Mouse (Mus musculus) CH12.LX (cell line): ENCODE data around the gene Rab14. TPM values are rescaled to one million over a fixed set of nuclear protein-coding genes. Genes with fewer than 3 reads are reported as not detected.

Source experiments
- DNase-seq: peaks from one replicate; pipeline ENCODE4 v3.0.0-alpha.2; 2013; ENCODE audit errors: extremely low read depth
- H3K27ac ChIP-seq: 2 replicates; pipeline ENCODE4 v1.5.1; 2012; ENCODE audit warnings: low read depth, mild to moderate bottlenecking, control low read depth, moderate library complexity; ENCODE audit not compliant: insufficient read depth
- H3K27me3 ChIP-seq: replicated peaks from 2 replicates; pipeline ENCODE3; 2012; ENCODE audit warnings: inconsistent platforms
- H3K36me3 ChIP-seq, 2 experiments: replicated peaks in 1 of 2; 2 replicates each; pipeline versions ENCODE3 to v1.6.1; 2012; ENCODE audit warnings: inconsistent platforms in 1 of 2, low read length in 1 of 2, mild to moderate bottlenecking in 1 of 2, mixed read lengths in 1 of 2, moderate library complexity in 1 of 2; ENCODE audit not compliant: control insufficient read depth in 1 of 2, insufficient read depth in 1 of 2
- H3K4me1 ChIP-seq, 2 experiments: 2 replicates each; pipeline ENCODE4 v1.6.1; 2012; ENCODE audit warnings: inconsistent platforms in 1 of 2, moderate library complexity in 1 of 2; ENCODE audit not compliant: insufficient read depth in 2 of 2, control insufficient read depth in 1 of 2
- H3K4me2 ChIP-seq: 2 replicates; pipeline ENCODE4 v1.6.1; 2012; ENCODE audit warnings: low read depth, mild to moderate bottlenecking, control low read depth; ENCODE audit not compliant: poor library complexity, insufficient read depth, severe bottlenecking
- H3K4me3 ChIP-seq, 3 experiments: fragments of 150-350 bp in 1 of 3; sonication (generic) in 1 of 3; replicated peaks in 1 of 3; 2 replicates each; pipeline versions ENCODE3 to v1.5.1; 2011 to 2012; ENCODE audit warnings: low read depth in 2 of 3, low read length in 2 of 3, mild to moderate bottlenecking in 2 of 3, moderate library complexity in 2 of 3, control low read depth in 1 of 3, improper control_type of control experiment in 1 of 3, inconsistent platforms in 1 of 3, mixed read lengths in 1 of 3; ENCODE audit not compliant: poor library complexity in 1 of 3
- H3K79me2 ChIP-seq: replicated peaks from 2 replicates; pipeline ENCODE4 v1.6.1; 2012; ENCODE audit warnings: mild to moderate bottlenecking, moderate library complexity; ENCODE audit not compliant: control insufficient read depth, poor library complexity, insufficient read depth, severe bottlenecking; ENCODE audit errors: extremely low read depth
- H3K9ac ChIP-seq: 2 replicates; pipeline ENCODE4 v1.6.1; 2012; ENCODE audit warnings: low read depth, mild to moderate bottlenecking, control low read depth, moderate library complexity; ENCODE audit not compliant: insufficient read depth
- H3K9me3 ChIP-seq: replicated peaks from 2 replicates; pipeline ENCODE3; 2012; ENCODE audit warnings: low read length, inconsistent platforms, mixed read lengths
- ELF1 ChIP-seq: IDR thresholded peaks from 2 replicates; pipeline ENCODE4 v1.6.1; 2014; ENCODE audit warnings: low read depth, mild to moderate bottlenecking, inconsistent platforms, low read length, improper control_type of control experiment
- EP300 ChIP-seq: IDR thresholded peaks from 2 replicates; pipeline ENCODE4 v1.6.1; 2011; ENCODE audit warnings: low read length, improper control_type of control experiment
- MAX ChIP-seq: IDR thresholded peaks from 2 replicates; pipeline ENCODE4 v1.6.1; 2011; ENCODE audit warnings: low read length, improper control_type of control experiment
- MYC ChIP-seq: IDR thresholded peaks from 2 replicates; pipeline ENCODE4 v1.6.1; 2011; ENCODE audit warnings: low read depth, mild to moderate bottlenecking, improper control_type of control experiment, low read length
- NELFE ChIP-seq: IDR thresholded peaks from 2 replicates; pipeline ENCODE4 v1.6.1; 2011; ENCODE audit warnings: low read depth, low read length, improper control_type of control experiment
- NRF1 ChIP-seq: IDR thresholded peaks from 2 replicates; pipeline ENCODE4 v1.6.1; 2014; ENCODE audit warnings: low read depth, mild to moderate bottlenecking, inconsistent platforms, low read length, improper control_type of control experiment, moderate library complexity
- PAX5 ChIP-seq: IDR thresholded peaks from 2 replicates; pipeline ENCODE4 v1.6.1; 2012; ENCODE audit warnings: low read length, inconsistent platforms, mixed read lengths
- POLR2AphosphoS2 ChIP-seq: IDR thresholded peaks from 2 replicates; pipeline ENCODE4 v1.6.1; 2011; ENCODE audit warnings: low read depth, low read length, improper control_type of control experiment
- RAD21 ChIP-seq: IDR thresholded peaks from 2 replicates; pipeline ENCODE4 v1.6.1; 2011; ENCODE audit warnings: low read depth, mild to moderate bottlenecking, low read length, improper control_type of control experiment, moderate library complexity
- RCOR1 ChIP-seq: conservative IDR thresholded peaks from 2 replicates; pipeline ENCODE4 v1.6.1; 2012; ENCODE audit warnings: low read depth, mild to moderate bottlenecking, inconsistent platforms, low read length, improper control_type of control experiment
- TCF12 ChIP-seq: IDR thresholded peaks from 2 replicates; pipeline ENCODE4 v1.6.1; 2014; ENCODE audit warnings: low read depth, mild to moderate bottlenecking, inconsistent platforms, low read length, improper control_type of control experiment
- UBTF ChIP-seq: IDR thresholded peaks from 2 replicates; pipeline ENCODE4 v1.6.1; 2012; ENCODE audit warnings: low read depth, mild to moderate bottlenecking, inconsistent platforms, low read length, improper control_type of control experiment, moderate library complexity
- USF2 ChIP-seq: conservative IDR thresholded peaks from 2 replicates; pipeline ENCODE4 v1.6.1; 2011; ENCODE audit warnings: low read depth, low read length, improper control_type of control experiment
- ZMIZ1 ChIP-seq: IDR thresholded peaks from 2 replicates; pipeline ENCODE4 v1.6.1; 2012; ENCODE audit warnings: low read depth, mild to moderate bottlenecking, inconsistent platforms, low read length, improper control_type of control experiment
- ZNF384 ChIP-seq: IDR thresholded peaks from 2 replicates; pipeline ENCODE4 v1.6.1; 2012; ENCODE audit warnings: low read depth, low read length, improper control_type of control experiment, inconsistent platforms
- dilution Hi-C: fragments of 300-500 bp; cut with MboI; formaldehyde crosslinking; loops from 2 replicates; pipeline ENCODE4 v1.14.3; 2020; ENCODE audit warnings: low sequenced_read_pairs; ENCODE audit not compliant: extremely low pct_unique_long_range_greater_than_20kb, extremely low pct_ligation_motif_present
- in situ Hi-C: fragments of 300-500 bp; cut with MboI; formaldehyde crosslinking; loops from 3 replicates; pipeline ENCODE4 v1.14.3; 2019; ENCODE audit warnings: low sequenced_read_pairs, low pct_ligation_motif_present, low pct_unique_long_range_greater_than_20kb, mixed read lengths
- polyA plus RNA-seq: library from polyadenylated mRNA; unstranded; fragments of >175 nt; gene quantifications from 2 replicates; pipeline ENCODE4 v1.2.1, GENCODE M21; 2012; ENCODE audit warnings: low read depth; ENCODE audit not compliant: insufficient read length
- total RNA-seq, 2 experiments: library from RNA; depleted of rRNA; stranded (reverse); fragments of 300-350 nt in 1 of 2; fragments of >200 nt in 1 of 2; gene quantifications; 2 replicates each; pipeline ENCODE4 v1.2.3; 2012 to 2014

Rab14 gene
- total and polyA plus RNA-seq, 3 experiments, result 26.8 to 94.4 (median 66.2) TPM

DNA sequence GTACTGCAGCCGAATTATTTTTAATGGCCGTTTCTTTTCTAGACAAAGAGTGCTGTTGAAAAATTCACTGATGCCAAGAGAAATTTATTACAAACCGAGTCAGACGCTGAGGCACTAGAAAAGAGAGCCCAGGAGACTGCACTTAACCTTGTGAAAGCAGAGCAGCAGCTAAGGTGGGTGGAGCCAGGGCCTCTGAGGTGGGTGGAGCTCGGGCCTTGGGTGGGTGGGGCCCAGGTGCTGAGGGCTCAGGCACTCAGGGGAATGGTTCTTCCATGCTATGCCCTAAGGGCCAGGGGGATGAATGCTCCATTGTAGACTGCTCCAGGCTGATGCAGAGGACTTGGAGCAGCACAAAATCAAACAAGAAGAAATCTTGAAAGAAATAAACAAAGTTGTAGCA is 40.7 kb downstream of the Rab14 start:
- Histone ChIP-seq H3K4me2 (no peak overlapping the region), H3K9me3 (no peaks in the 10 kb centered on the region), H3K9ac (no peak overlapping the region), H3K79me2 (peaks cover 4% of the 10 kb centered on the region; the same call in 1 of the 2 replicates), H3K27ac (no peak overlapping the region), H3K27me3 (no peaks in the 10 kb centered on the region), H3K36me3 (peaks cover 62 to 80% of the 10 kb centered on the region in 2 experiments), H3K4me3 (no peak overlapping the region), H3K4me1 (peaks cover 10 to 81% of the 10 kb centered on the region in 2 experiments)
- peak; percentile 71 for DNase-seq
- TF ChIP-seq ZMIZ1, result no peak
- no peak for TF ChIP-seq POLR2AphosphoS2
- no peak for TF ChIP-seq NRF1
- no peak for TF ChIP-seq MAX
- TF ChIP-seq USF2, result no peak
- TF ChIP-seq MYC, result no peak
- TF ChIP-seq ZNF384, result no peak
- no peak for TF ChIP-seq NELFE
- no peak for TF ChIP-seq TCF12
- no peak for TF ChIP-seq EP300
- no peak for TF ChIP-seq RAD21
- TF ChIP-seq PAX5, result no peak
- in situ Hi-C loops, result no loop called here
- dilution Hi-C loops, result no loop called here

DNA sequence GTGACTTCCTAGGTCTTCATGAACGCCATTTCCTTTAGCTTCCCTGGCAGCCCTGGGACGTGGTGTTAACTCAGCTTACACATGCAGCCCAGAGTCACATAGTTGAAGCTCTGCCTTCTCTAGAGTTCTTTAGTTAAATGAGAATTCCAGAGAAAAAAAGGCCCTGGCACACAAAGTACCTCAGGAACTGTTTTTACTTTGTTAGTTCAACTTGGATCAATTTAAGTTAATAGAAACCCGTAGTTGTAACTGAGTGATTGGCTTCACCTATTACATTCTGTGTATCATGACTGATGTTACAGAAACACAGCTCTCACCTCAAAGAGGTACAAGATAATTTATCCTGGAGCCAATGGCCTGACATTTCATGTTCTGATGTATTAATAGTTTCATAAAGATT is 42.6 kb downstream of the Rab14 start:
- dilution Hi-C loops, result no loop called here
- peaks cover 4% of the 10 kb centered on the region; the same call in 1 of the 2 replicates for H3K79me2 ChIP-seq
- no peaks in the 10 kb centered on the region for H3K27me3 ChIP-seq
- peaks cover 17 to 91% of the 10 kb centered on the region in 2 experiments for H3K4me1 ChIP-seq
- H3K4me2 ChIP-seq, result no peak overlapping the region
- no peaks in the 10 kb centered on the region for H3K9me3 ChIP-seq
- H3K36me3 ChIP-seq, result peaks cover 56 to 82% of the 10 kb centered on the region in 2 experiments
- no peak for DNase-seq
- H3K27ac ChIP-seq, result no peak overlapping the region
- no peak overlapping the region for H3K4me3 ChIP-seq
- TF ChIP-seq POLR2AphosphoS2 (no peak), UBTF (no peak), USF2 (no peak), RCOR1 (no peak), MYC (no peak), ZMIZ1 (no peak), ELF1 (no peak)
- in situ Hi-C loops, result no loop called here
- no peak overlapping the region for H3K9ac ChIP-seq
